Mouse (Mus musculus): ENCODE measurements at regions not wholly inside any gene's neighbourhood (a gene's known extent, or its start where the extent isn't known, plus 50 kb on each side); places are given as distances from the start of the nearest gene placed in this dataset.

DNA sequence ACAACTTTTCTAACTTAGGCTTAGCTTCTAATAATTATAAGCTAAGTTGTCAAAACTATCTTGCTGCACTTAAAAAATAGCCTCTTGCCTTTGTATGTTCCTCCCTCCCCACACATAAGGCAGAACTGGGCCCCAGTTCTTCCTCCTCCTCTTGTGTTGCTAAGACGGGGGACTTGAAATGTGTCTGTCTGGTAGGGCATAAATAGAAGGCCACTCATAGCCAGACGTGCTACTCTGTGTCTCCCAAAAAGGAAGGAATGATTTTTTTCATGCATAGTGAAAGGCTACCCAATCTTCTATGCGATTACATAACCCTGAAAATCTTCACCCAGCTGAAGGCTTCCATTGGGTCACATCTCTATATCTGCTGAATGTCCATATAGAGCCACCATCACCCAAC lies 183.5 kb downstream of the Hsfy2 start:
- no peak for ATAC-seq (replicated peaks; ENCODE audit: low read depth, poor library complexity, severe bottlenecking)

DNA sequence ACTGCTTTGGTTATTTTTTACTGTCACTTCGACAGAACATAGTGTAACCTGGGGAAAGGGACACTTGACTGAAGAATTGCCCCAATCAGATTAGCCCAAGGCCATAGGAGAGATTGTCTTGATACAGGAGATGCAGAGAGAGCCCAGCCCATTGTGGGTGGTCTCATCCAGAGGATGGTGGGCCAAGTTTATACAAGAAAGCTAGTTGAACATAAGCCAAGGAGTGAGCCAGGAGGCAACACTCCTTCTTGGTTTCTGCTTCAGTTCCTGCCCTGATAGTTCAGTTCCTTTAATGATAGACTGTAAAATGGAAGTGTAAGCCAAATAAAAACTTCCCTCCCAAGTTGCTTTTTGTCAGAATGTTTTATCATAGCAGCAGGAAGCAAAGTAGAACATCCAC lies 194.4 kb downstream of the Hsfy2 start:
- no peak for ATAC-seq (replicated peaks; ENCODE audit: low read depth, poor library complexity, severe bottlenecking)

- no peak for ATAC-seq (replicated peaks; ENCODE audit: low read depth, poor library complexity, severe bottlenecking)
Observed at GRCm38 (mm10) chr1:56406786-56407185, 230.4 kb downstream of the Hsfy2 start.

DNA sequence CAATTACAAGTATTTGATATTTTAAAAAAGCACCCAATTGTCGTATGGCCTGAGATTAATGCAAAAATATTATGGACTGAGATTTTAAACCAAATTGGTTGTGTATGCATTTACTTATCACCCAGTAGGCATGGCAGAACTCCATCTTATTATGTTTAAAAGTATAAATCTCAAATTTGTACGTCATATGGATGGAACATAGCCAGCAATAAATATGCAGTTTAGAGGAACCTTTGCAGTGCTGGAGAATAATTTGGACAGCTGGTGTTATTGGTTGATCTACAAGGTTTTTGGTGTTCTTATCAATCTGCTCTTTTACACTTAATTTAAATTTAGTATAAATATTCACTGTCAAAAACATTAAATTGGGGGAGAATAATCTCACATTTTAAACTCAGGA lies 233.9 kb downstream of the Hsfy2 start:
- no peak for ATAC-seq (replicated peaks; ENCODE audit: low read depth, poor library complexity, severe bottlenecking)

DNA sequence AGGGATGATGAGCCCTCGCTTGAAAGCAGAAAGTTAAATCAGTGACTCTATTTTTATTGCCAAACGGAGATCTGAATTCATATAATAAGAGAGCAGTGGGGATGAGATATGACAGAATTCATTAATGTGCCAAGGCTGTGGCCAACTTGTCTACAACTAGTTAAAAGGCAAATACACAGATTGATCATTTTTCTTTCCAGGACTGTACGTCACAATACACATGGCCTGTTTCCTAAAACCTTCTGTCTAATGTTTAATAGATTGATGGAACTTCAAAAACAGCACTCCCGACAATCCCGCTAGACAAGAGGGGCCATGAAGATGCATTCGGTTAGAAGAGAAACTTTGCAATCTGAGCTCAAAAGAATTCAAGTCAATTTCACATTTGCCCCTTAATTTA lies 241.4 kb downstream of the Hsfy2 start:
- ATAC-seq (replicated peaks; ENCODE audit: low read depth, poor library complexity, severe bottlenecking): no peak

DNA sequence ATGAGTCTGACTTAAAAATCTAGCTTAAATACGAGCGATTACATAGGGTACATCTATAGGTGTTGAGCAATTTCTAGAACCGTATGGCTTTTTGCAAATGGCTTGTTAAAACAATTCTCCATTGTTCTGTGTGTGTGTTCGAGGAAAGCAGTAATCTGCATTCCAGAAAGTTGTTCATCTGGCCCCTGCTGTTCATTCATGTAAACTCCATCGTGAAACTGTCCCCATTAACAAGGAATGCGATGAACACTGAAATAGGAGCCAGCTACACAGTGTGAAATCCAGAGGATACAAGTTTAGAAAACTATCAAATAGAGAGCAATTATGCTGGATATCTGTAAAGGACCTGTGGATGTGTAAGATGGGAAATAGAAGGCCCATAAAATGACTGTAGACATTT lies 250.1 kb downstream of the Hsfy2 start:
- no peak for ATAC-seq (replicated peaks; ENCODE audit: low read depth, poor library complexity, severe bottlenecking)

DNA sequence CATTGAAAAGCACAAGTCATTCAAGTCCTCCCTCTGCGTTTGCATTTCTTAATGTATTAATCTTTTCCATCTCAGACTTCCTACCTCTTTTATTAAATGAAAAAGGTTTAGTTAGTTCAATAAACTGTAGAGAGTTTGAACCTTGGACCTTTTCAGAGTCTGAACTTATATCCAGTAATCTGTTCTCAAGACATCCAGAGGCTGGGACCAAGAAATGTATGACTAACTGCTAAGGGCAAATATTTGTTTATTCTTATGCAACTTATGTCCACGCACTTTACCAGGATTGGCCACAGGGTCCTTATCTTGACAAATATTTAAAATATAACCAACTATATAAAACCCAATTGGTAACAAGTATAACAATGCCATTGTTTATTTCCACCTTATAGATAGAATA lies 270.9 kb downstream of the Hsfy2 start:
- no peak for ATAC-seq (replicated peaks; ENCODE audit: low read depth, poor library complexity, severe bottlenecking)

GRCm38 (mm10) chr1:56360857-56361256 lies 276.4 kb downstream of the Hsfy2 start:
- no peak for ATAC-seq (replicated peaks; ENCODE audit: low read depth, poor library complexity, severe bottlenecking)

- ATAC-seq (replicated peaks; ENCODE audit: low read depth, poor library complexity, severe bottlenecking): no peak
Observed at GRCm38 (mm10) chr1:56346638-56347037, 290.6 kb downstream of the Hsfy2 start.

DNA sequence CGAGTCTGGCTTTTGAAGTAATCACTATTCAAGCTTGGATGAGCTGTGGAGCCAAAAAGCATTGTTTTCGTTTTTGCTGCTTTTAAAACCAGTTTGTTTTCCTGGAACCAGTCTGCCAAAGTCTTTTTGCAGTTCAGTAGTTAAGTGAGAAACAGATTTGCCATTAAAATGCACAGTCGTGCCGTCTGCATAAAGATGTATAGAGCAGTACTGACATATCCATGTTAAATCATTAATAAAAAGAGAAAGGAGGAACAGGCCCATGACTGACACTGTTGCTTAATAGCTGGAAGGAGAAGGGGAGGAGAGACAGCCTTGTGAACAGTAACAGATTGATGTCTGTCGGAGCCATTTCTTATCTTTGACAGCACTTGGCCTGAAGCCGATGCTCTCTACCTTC lies 292.3 kb downstream of the Hsfy2 start:
- ATAC-seq (replicated peaks; ENCODE audit: low read depth, poor library complexity, severe bottlenecking): no peak

DNA sequence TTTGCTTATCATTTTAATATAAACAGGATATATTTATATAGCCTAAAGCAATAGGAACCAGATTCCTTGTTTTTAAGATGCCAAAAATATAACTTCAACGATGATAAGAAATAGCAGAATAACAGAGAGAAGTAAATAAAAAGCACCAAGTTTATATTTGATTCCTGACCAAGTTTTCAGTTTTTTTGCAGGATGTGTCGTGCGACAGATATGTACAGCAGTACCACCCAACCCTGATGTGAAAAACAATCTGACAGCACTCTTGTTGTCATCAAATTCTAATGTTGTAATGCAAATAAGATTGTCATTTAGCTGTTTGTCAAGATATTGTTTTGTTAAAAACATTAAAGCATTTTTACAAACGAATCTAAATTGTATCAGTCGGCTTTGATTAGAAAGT lies 309.9 kb downstream of the Hsfy2 start:
- ATAC-seq (replicated peaks; ENCODE audit: low read depth, poor library complexity, severe bottlenecking): no peak

GRCm38 (mm10) chr1:56308586-56308985 lies 328.6 kb downstream of the Hsfy2 start:
- ATAC-seq (replicated peaks; ENCODE audit: low read depth, poor library complexity, severe bottlenecking): no peak

GRCm38 (mm10) chr1:56294391-56294790 lies 342.8 kb downstream of the Hsfy2 start:
- no peak for ATAC-seq (replicated peaks; ENCODE audit: low read depth, poor library complexity, severe bottlenecking)

- ATAC-seq (replicated peaks; ENCODE audit: low read depth, poor library complexity, severe bottlenecking): no peak
Observed at GRCm38 (mm10) chr1:56289748-56290147, 347.5 kb downstream of the Hsfy2 start.

DNA sequence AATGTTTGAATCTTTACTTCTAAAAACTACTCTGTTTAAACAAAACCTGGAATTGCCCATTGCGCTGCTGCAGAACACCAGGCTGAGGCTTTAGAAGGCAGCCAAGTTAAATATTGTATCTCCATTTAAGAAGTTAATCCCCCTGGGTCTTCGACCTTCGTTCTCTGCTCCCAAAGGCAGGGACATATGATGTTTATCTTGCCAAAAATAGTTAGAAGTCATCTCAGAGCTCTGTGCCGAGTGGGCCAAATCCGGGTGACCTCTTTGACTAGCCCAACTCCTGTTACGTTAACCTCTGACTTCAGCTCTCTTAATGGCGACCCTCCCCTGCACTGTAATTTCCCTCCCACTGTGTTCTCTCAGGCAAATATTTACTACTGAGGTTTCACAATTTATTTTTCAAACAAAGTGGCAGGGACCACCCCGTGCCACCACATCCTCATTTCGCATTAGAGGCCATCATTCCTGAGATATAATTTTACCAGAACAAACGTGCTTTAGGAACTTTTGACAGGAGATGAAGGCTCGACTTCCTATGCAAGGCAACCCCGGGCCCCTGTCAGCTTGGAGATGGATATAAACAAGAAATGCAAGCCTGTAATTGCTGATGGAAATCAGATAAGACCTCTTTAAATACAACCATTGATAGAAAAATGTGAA lies 350.7 kb downstream of the Hsfy2 start:
- no peak for ATAC-seq (replicated peaks; ENCODE audit: low read depth, poor library complexity, severe bottlenecking)

DNA sequence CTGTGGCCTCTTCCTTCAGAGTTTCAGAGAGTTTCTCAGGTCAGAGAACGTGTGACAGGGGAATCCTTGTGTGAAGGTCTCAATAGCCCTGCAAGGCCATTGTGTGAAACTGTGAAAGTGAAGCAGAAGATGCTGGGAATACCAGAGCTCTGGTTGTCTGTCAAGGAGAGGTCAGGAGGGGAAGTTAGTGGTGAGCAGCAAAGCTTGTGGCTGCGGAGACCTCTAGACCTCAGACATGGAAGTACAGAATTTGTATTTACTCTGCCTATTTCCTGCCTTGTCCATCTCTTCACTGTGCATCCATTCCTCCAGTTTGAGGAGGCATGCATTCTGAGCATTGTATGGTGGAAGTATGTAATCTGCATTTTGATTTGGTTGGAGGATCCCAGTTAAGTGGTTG lies 375.5 kb downstream of the Hsfy2 start:
- ATAC-seq (replicated peaks; ENCODE audit: low read depth, poor library complexity, severe bottlenecking): peak; percentile 80

GRCm38 (mm10) chr1:56260759-56261158 lies 376.5 kb downstream of the Hsfy2 start:
- peak; percentile 77 for ATAC-seq (replicated peaks; ENCODE audit: low read depth, poor library complexity, severe bottlenecking)

- no peak for ATAC-seq (replicated peaks; ENCODE audit: low read depth, poor library complexity, severe bottlenecking)
Observed at GRCm38 (mm10) chr1:56256839-56257490, 380.3 kb downstream of the Hsfy2 start.

- no peak for ATAC-seq (replicated peaks; ENCODE audit: low read depth, poor library complexity, severe bottlenecking)
Observed at GRCm38 (mm10) chr1:56239686-56240085, 397.5 kb downstream of the Hsfy2 start.

DNA sequence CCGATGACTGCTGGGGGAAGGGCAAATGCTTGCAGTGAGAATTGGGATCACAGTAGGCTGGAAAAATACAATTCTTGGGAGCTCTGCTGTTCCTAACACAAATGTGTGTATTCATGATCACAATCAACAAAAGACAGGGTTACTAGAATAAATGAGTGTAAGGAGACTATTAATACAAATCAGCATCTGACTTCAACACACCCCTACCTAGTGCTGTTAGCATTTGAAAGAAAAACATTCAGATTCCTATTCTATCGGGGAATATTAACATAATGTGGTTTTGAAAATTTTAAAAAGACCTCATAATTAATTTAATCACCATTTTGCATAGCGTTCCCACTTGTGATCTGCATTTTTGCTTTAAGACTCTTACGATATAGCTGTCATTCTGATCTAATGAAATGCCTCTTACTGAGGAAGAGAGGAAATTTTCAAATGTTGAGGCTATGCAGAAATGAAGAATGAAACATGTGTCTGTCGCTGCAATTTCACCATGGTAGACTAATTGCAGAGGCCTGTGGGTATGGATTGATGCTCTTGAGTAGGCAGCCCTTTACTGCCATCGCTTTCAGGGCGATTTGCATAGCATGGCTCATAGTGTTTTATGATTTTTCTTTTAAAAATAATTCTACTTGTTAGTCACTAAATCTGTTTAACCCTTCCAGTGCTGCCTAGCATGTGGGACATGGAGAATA lies 410.8 kb downstream of the Hsfy2 start:
- ATAC-seq (replicated peaks; ENCODE audit: low read depth, poor library complexity, severe bottlenecking): no peak

DNA sequence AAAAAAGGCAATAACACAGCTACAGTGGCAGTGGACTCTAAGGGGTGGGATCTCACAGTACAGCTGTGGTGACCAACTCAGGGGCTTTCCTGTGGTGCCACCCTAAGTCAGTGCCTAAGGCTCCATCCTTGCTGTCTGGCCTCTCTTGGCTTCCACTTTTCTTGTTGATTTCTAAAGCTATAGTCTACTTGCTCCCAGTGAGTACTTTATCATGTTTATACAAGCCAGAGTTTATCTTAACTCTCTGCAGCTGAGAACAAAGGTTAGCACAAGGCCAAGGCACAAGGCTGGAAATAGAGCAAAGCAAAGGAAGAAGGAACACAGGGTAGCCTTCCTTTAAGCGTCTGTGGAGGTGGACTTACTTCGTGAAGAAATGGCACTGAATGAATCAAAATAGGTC lies 417.5 kb downstream of the Hsfy2 start:
- no peak for ATAC-seq (replicated peaks; ENCODE audit: low read depth, poor library complexity, severe bottlenecking)
